Mouse (Mus musculus) heart, embryonic 14.5 days (tissue): ENCODE data around the gene Mcf2l. TPM values are rescaled to one million over a fixed set of nuclear protein-coding genes. Genes with fewer than 3 reads are reported as not detected.
A peak's percentile ranks its signal among the peaks of the same experiment; 100 is the strongest.

Experiments
- ATAC-seq: fragments of 200-750 bp; cut with Nextera tagmentation; 2 replicates; pipeline ENCODE4 v1.8.0; 2017; ENCODE audit warnings: low read depth, moderate TSS enrichment; ENCODE audit not compliant: insufficient number of reproducible peaks, insufficient read depth, low FRiP score
- H3K27ac ChIP-seq, 2 experiments: fragments of 200-500 bp in 1 of 2; fragments of 300-500 bp in 1 of 2; sonication (generic) in 1 of 2; replicated peaks in 1 of 2; 2 replicates each; pipeline ENCODE4 v1.5.1; 2012 to 2014; ENCODE audit warnings: low read depth in 2 of 2, low read length in 2 of 2, control low read depth in 1 of 2, mild to moderate bottlenecking in 1 of 2, mixed read lengths in 1 of 2; ENCODE audit not compliant: control insufficient read depth in 1 of 2, insufficient read depth in 1 of 2
- H3K27me3 ChIP-seq: fragments of 300-500 bp; sonication (generic); 2 replicates; pipeline ENCODE4 v1.6.1; 2014; ENCODE audit warnings: mild to moderate bottlenecking, low read length, control low read depth; ENCODE audit not compliant: control insufficient read depth, insufficient read depth
- H3K36me3 ChIP-seq: fragments of 300-500 bp; sonication (generic); 2 replicates; pipeline ENCODE4 v1.6.1; 2014; ENCODE audit warnings: mild to moderate bottlenecking, control low read depth, low read length, mixed read lengths; ENCODE audit not compliant: control insufficient read depth, insufficient read depth
- H3K4me1 ChIP-seq, 2 experiments: fragments of 200-500 bp in 1 of 2; fragments of 300-500 bp in 1 of 2; sonication (generic) in 1 of 2; 2 replicates each; pipeline ENCODE4 v1.6.1; 2012 to 2014; ENCODE audit warnings: low read length in 2 of 2, control low read depth in 1 of 2, mixed read lengths in 1 of 2; ENCODE audit not compliant: control insufficient read depth in 2 of 2, insufficient read depth in 2 of 2
- H3K4me2 ChIP-seq: fragments of 300-500 bp; sonication (generic); 2 replicates; pipeline ENCODE4 v1.6.1; 2014; ENCODE audit warnings: mild to moderate bottlenecking, low read length
- H3K4me3 ChIP-seq, 2 experiments: fragments of 200-500 bp in 1 of 2; fragments of 300-500 bp in 1 of 2; sonication (generic) in 1 of 2; 2 replicates each; pipeline ENCODE4 v1.5.1; 2012 to 2014; ENCODE audit warnings: low read length in 2 of 2, mild to moderate bottlenecking in 2 of 2, control low read depth in 1 of 2, low read depth in 1 of 2, moderate library complexity in 1 of 2; ENCODE audit not compliant: control insufficient read depth in 1 of 2, insufficient read depth in 1 of 2
- H3K9ac ChIP-seq: fragments of 300-500 bp; sonication (generic); 2 replicates; pipeline ENCODE4 v1.6.1; 2014; ENCODE audit warnings: mild to moderate bottlenecking, low read length
- H3K9me3 ChIP-seq: fragments of 300-500 bp; sonication (generic); 2 replicates; pipeline ENCODE4 v1.6.1; 2016; ENCODE audit warnings: low read length, control low read depth; ENCODE audit not compliant: control insufficient read depth
- WGBS: fragments of 180-500 bp; shearing (Covaris S2); extraction: QIAGEN DNeasy Blood & Tissue Kit; methylation state at CpG from one replicate; pipeline ENCODE4 v1.1.7; 2014; 5-methylcytosine and 5-hydroxymethylcytosine counted together
- polyA plus RNA-seq: library from polyadenylated mRNA; unstranded; fragments of >200 nt; fragmentation: Nextera tagmentation; extraction: Ambion mirVana; gene quantifications from 2 replicates; pipeline ENCODE4 v1.2.1, GENCODE M21; 2014

Mcf2l gene
- polyA plus RNA-seq, 1 experiment from 2014 or later, result 13.4 TPM

DNA sequence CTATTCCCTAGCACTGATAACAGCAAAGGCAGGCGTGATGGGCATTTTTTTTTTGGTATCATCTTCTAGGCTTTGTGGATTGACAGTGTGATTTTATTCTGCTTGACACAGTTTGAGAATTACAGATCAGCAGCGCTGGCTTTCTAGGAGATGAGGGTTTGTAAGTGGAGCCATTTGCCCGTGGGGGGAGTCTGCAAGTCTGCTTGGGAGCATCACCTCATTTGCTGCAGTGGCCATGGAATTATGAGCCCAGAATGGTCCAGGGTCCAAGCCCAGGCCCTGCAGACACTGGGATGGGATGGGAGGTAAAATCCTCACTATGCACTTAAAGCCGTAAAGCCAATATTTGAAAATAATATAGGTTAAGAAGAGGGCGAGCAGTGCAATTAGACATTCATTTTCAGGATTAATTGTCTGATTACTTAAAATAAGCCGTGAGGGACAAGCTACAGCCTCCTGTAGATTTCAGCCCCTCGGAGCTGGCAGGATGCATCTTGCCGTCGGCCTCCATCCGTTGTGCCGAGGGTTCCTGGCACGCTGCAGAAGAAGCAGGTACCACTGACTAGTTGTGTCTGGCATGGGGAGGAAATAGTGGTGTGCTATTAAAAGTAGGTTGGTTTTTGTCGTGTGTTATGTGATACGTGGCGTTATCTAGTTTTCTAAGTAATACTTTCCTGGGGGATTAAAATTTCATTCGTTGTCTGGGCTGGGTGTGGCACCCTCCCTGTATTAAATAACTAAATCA, 42.7 kb downstream of the Mcf2l start:
- H3K36me3 ChIP-seq, result no peaks in the 10 kb centered on the region
- peaks cover 3 to 8% of the 10 kb centered on the region in 2 experiments; a peak in 2 of 4 replicates for H3K4me1 ChIP-seq
- WGBS, result 68% methylated on average over 16 of the region's 16 CpGs
- H3K9ac ChIP-seq, result no peak overlapping the region
- H3K4me2 ChIP-seq, result peak overlapping the region; percentile 91
- ATAC-seq, result no peak
- no peaks in the 10 kb centered on the region for H3K9me3 ChIP-seq
- peak overlapping the region in 1 of 2 experiments; percentile 49; a peak in 2 of 4 replicates for H3K4me3 ChIP-seq
- H3K27me3 ChIP-seq, result peaks cover 8% of the 10 kb centered on the region; the same call in 1 of the 2 replicates
- H3K27ac ChIP-seq, result no peak overlapping the region

DNA sequence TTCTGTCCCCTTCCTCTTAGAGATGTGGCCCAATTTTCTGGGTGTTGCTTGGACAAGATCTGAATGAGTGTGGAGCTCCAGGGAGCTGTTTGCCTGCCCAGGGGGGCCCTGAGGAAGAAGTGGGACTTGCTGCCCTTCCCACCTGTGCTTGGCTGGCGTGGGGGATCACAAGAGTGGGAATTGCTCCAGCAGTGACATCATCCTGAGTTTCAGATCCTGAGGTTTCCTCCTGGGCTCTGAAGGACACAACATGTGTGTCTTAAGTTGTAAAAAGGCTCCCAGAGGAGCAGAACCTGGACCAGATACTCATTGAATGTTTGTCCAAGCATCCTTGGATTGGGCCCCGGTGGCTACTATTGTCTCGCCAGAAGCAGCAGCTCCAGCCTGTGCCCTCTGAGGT, 43.4 kb downstream of the Mcf2l start:
- Histone ChIP-seq H3K4me3 (no peak overlapping the region), H3K9ac (no peak overlapping the region), H3K4me2 (no peak overlapping the region), H3K27me3 (peaks cover 8% of the 10 kb centered on the region; the same call in 1 of the 2 replicates), H3K36me3 (no peaks in the 10 kb centered on the region), H3K27ac (no peak overlapping the region), H3K9me3 (no peaks in the 10 kb centered on the region), H3K4me1 (peaks cover 3 to 8% of the 10 kb centered on the region in 2 experiments; a peak in 2 of 4 replicates)
- WGBS, result 84% methylated on average over 3 of the region's 3 CpGs
- no peak for ATAC-seq

DNA sequence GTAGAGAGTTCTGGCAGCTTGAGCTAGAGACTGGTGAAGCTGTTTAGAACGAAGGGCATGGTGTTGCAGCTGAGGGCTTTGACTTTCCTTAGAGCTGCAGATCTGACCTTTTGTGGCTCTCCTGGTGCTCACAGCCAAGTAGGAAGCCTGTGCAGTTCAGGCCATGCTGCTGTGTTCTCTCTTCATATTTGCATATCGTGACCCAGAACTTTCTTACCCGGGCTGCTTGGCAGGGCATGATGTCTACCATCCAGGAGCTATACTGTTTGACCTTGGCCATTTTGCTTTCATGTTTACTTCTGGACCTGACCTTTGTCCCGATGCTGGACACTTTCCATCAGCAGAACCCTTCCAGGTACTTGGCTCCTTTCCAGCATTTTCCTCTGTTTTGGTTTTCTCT, 44.2 kb downstream of the Mcf2l start:
- H3K4me1 ChIP-seq, result peaks cover 3 to 8% of the 10 kb centered on the region in 2 experiments; a peak in 2 of 4 replicates
- H3K4me3 ChIP-seq, result no peak overlapping the region
- peaks cover 8% of the 10 kb centered on the region; the same call in 1 of the 2 replicates for H3K27me3 ChIP-seq
- no peak overlapping the region for H3K4me2 ChIP-seq
- no peaks in the 10 kb centered on the region for H3K36me3 ChIP-seq
- H3K27ac ChIP-seq, result no peak overlapping the region
- no peak for ATAC-seq
- WGBS, result 74% methylated on average over 4 of the region's 4 CpGs
- H3K9me3 ChIP-seq, result no peaks in the 10 kb centered on the region
- H3K9ac ChIP-seq, result no peak overlapping the region

DNA sequence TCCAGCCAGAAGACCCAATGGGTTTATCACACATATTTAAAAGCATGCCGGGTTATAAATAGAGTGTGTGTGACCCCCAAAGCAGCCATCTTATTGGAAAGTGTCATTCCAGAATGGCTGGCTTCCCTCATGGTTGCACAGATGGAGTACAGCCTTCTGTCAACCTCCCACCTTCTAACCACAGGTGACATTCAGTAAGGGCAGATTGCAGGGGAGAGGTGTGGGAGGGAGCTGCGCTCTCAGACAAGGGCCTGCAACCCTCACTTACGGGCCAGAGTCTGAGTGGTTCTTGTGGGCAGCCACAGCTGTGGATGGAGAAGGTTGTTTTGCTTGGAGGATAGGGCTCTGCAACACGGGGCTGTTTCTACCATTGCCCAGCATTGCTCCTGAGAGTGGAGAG, 47.0 kb downstream of the Mcf2l start:
- no peak for ATAC-seq
- H3K27me3 ChIP-seq, result no peaks in the 10 kb centered on the region
- no peak overlapping the region for H3K4me2 ChIP-seq
- no peaks in the 10 kb centered on the region for H3K36me3 ChIP-seq
- 71% methylated on average over 4 of the region's 4 CpGs for WGBS
- H3K4me1 ChIP-seq, result peaks cover under 1 to 3% of the 10 kb centered on the region in 2 experiments; a peak in 2 of 4 replicates
- H3K27ac ChIP-seq, result no peak overlapping the region
- no peak overlapping the region for H3K4me3 ChIP-seq
- H3K9ac ChIP-seq, result no peak overlapping the region
- no peaks in the 10 kb centered on the region for H3K9me3 ChIP-seq

DNA sequence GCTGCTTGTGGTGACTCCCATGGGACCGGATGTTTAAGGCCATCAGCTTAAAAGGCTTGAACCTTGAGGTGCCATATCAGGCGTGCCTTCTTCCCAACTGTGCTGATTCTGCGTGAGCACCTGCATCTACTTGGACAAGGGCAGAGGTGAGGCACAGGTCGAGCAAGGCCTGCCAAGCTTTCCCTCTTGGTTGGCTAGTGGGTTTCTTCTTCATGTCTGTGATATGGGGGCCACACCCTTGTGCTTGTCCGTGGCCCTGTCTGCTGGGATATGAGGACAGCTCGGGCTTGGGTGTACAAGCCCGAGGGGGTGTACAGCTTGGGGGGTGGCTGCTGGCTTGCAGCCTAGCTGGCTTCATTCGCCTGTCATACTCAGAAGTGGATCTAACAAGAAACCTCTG, 51.4 kb downstream of the Mcf2l start:
- Histone ChIP-seq H3K4me1 (no peaks in the 10 kb centered on the region; a peak in 1 of 4 replicates), H3K4me2 (no peak overlapping the region), H3K27ac (0 out of 4 replicates have a peak overlapping the region, but pooled peaks of 1 of the 2 experiments have one; percentile 42), H3K4me3 (no peak overlapping the region), H3K36me3 (no peaks in the 10 kb centered on the region), H3K9me3 (no peaks in the 10 kb centered on the region), H3K27me3 (no peaks in the 10 kb centered on the region), H3K9ac (no peak overlapping the region)
- no peak for ATAC-seq
- WGBS, result 83% methylated on average over 8 of the region's 8 CpGs

- Histone ChIP-seq H3K4me3 (no peak overlapping the region), H3K9ac (no peak overlapping the region), H3K27me3 (no peaks in the 10 kb centered on the region), H3K36me3 (no peaks in the 10 kb centered on the region), H3K4me2 (no peak overlapping the region), H3K27ac (peak overlapping the region in 1 of 2 experiments; percentile 42; a peak in 2 of 4 replicates), H3K4me1 (no peaks in the 10 kb centered on the region; a peak in 1 of 4 replicates), H3K9me3 (no peaks in the 10 kb centered on the region)
- WGBS, result 54% methylated on average over 13 of the region's 13 CpGs
- ATAC-seq, result peak; percentile 44; the same call in 1 of the 2 replicates
These were observed 52.4 kb downstream of the Mcf2l start for GRCm38 (mm10) chr8:12925941-12926381.

DNA sequence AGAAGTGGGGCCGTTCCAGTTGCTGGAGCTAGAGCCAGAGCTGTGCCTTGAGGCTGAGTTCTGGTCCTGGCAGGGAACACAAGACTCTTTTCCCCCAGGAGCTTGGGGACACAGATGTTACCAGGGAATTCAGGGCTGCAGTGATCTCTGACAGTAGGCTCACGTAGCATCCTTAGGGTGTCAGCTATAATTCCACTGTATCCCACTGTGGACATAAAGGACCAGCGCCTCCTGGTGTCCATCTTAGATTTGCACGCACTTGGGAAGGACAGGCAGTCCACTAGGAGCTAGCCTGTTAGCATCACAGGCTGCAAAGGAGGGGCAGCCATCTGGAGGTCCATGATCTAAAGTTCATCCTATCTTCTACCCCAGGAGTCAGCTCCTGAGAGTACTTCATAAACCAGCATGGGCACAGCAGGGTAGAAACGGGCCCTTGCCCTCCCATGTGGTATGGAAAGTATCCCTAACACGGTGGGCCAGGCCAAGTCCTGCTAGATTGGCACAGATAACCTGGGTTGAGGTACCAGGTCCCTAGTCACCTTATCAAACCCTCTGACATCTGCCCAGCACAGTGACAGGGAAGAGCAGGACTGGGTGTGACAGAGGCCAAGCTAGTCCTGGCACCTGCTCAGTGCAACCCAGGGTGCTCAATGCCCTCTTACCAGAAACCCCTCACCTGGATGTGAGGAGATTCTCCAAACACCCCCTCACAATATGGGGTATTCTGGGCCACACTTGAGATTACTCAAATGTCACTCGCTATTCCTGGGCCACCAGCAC, 53.8 kb downstream of the Mcf2l start:
- H3K27me3 ChIP-seq, result no peaks in the 10 kb centered on the region
- 60% methylated on average over 7 of the region's 7 CpGs for WGBS
- no peaks in the 10 kb centered on the region; a peak in 1 of 4 replicates for H3K4me1 ChIP-seq
- no peak for ATAC-seq
- H3K9ac ChIP-seq, result no peak overlapping the region
- no peak overlapping the region for H3K4me3 ChIP-seq
- no peaks in the 10 kb centered on the region for H3K9me3 ChIP-seq
- no peaks in the 10 kb centered on the region for H3K36me3 ChIP-seq
- H3K4me2 ChIP-seq, result peak overlapping the region; percentile 33; the same call in 1 of the 2 replicates
- H3K27ac ChIP-seq, result no peak overlapping the region
